Mouse (Mus musculus): ENCODE results near the gene Smim27.

GRCm38 (mm10) chr4:40227886-40228285 is 41.5 kb upstream of the Smim27 start:
- TF ChIP-seq POLR2A (IDR thresholded peaks at IDR 0.05; ENCODE audit: low read depth, low read length): no peak
- no peak for TF ChIP-seq CTCF (IDR thresholded peaks at IDR 0.05; ENCODE audit: extremely low read depth, insufficient read length, insufficient replicate concordance, low read depth, low read length)
